Mouse (Mus musculus) heart, postnatal 4 days (tissue): ENCODE measurements around the gene Cnr2. TPM values are rescaled to one million over a fixed set of nuclear protein-coding genes. Genes with fewer than 3 reads are reported as not detected.

Experiments
- DNase-seq: peaks from one replicate; pipeline ENCODE4 v3.0.0; 2021
- total RNA-seq, 2 experiments: library from RNA; stranded (reverse); gene quantifications; 2 replicates each; pipeline ENCODE4 v1.2.3; 2021

Gene Cnr2
- total RNA-seq, 2 experiments from 2014 or later: 0.68 to 0.74 TPM

DNA sequence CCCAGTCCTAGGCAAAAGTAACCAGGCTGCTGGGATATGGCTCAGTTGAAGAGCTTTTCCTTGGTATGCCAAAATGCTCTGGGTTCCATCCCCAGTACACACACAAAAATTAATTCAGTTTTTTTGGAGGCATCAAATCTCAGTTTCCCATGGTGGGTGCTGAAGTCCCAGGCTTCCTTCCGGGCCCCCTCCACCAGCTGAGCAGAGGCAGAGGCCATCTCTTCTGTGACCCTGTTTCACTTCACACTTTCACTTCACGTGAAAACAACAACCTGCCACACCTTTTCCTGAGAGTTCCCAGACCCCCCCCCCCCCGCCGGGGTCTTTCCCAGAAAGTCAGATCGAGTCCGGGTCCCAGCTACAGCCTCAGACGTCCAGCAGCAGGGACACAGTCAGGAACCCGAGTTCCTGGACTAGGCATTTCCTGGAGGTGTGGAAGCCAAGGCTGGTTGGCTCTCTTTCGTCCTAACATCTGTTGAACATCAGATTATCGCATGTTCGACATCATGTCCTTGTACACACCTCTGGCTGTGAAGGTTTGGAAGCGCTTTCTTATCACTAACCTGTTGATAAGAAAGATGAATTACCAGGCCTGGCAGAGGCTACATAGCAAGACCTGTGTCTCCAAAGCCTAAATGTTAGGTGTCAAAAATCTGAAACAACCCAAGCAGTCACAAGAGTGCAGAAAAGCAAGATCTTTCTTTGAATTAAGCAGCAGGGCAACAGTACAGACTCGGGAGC lies 14.3 kb downstream of the Cnr2 start:
- DNase-seq: no peak

DNA sequence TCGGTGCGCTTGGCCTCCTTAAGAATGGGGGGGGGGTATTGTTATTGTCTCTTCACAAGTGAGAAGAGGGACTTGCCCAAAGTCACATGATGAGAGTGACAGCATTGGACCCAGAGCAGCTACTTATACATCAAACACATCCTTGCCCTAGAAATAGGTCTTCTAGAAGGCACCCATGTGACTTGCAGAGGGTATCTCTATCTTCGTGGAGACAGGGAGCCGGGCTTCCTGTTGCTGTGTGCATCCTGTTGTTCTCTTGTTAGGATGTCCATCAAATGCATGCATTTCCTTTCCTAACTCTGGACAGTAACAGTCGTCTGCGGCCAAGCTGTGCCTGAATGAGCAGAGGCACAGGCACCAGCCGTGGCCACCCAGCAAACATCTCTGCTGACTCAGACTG lies 16.3 kb downstream of the Cnr2 start:
- no peak for DNase-seq

DNA sequence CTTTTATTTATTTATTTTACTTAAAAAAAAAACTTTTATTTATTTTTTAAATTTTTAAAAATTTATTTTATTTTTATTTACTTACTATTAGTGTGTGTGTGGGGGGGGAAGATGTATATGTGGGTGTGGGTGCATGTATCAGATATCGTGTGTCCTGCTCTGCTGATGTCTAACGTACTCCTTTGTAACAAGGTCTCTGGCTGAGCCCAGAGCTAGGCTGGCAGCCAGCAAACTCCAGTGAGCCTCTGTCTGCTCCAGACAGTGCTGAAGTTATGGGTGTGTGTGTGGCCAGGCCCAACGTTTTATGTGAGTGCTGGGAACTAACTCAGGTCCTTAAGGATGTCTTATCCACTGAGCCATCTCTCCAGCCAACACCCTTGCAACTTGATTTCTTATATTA lies 17.0 kb downstream of the Cnr2 start:
- no peak for DNase-seq

DNA sequence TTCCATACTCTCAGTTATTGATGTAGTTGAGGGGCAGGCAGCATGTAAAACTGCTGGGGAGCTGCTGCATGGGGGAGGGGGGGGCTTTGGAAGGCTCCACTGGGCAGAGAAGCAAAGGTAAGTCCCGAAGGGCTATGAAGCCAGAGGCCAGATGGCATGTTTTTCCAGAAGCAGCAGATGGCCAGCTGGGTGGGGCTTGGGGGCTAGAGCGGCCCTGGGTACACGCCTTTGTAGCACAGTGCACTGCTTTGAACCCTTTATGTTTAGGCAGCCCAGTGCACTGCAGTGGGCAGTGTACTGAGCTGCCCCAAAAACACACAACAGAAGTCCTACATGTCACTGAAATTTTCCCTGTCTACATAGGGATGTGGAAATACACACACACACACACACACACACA lies 17.6 kb downstream of the Cnr2 start:
- no peak for DNase-seq

DNA sequence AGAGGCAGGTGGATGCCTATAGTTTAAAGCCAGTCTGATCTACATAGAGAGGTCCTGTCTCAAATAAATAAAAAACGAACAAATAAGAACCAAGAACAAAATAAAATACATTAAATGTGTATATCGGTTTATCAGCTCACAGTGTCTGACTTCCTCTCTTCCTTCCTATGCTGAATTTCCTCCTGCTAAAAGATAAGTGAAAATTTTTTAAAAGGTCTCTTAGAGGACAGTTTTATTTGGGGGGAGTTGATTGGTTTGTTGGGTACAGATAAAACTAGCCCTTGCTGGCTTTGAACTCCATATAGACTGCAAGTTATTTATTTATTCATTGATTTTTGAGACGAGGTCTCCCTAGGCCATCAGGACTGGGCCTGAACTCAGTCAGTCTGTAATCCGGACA lies 18.2 kb downstream of the Cnr2 start:
- DNase-seq: no peak

DNA sequence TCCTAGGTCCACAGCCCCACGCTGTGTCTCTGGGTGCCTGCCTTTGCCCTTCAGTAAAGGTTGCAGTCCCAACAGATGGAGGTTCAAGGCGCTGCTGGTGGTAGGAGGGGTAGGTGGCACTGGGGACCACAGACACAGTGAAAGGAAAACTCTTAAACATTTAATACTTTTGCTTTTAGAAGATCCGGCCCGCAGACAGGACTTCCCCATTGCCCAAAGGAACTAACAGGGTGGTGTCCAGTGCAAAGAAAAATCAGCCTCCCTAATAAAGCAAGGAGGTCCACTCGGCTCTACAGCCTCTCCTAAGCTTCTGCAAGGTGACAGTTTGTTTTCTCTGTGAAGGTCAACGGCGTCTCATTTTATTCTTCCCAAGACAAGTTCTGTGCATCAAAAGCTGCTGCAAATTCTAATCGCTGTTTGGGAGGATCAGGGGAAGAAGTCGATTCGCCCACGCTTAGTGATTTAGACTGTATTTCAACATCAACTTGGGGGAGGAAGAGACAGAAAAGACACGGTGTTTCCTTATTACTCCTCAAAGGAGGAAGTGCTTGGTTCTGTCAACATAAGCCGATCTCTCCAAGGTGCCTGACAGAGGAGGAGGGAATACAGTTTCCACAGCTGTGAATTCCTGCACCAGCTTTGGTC lies 23.6 kb downstream of the Cnr2 start:
- no peak for DNase-seq

DNA sequence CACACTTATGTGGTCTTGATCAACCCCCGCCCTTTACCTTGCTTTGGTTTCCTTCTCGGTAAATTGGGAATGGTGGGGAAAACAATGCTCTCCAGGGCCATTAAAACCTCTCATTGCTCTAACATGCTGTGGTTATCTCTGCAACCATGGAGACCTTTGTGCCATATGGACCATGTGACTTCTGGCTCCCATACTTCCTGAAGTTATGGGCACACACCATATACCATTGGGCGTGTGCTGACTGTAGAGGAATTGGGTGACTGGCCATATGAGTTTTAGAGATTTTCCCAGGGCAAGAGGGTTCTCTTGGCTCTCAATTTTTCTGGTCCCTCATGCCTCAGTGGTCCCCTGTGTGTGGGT lies 24.1 kb downstream of the Cnr2 start:
- no peak for DNase-seq

DNA sequence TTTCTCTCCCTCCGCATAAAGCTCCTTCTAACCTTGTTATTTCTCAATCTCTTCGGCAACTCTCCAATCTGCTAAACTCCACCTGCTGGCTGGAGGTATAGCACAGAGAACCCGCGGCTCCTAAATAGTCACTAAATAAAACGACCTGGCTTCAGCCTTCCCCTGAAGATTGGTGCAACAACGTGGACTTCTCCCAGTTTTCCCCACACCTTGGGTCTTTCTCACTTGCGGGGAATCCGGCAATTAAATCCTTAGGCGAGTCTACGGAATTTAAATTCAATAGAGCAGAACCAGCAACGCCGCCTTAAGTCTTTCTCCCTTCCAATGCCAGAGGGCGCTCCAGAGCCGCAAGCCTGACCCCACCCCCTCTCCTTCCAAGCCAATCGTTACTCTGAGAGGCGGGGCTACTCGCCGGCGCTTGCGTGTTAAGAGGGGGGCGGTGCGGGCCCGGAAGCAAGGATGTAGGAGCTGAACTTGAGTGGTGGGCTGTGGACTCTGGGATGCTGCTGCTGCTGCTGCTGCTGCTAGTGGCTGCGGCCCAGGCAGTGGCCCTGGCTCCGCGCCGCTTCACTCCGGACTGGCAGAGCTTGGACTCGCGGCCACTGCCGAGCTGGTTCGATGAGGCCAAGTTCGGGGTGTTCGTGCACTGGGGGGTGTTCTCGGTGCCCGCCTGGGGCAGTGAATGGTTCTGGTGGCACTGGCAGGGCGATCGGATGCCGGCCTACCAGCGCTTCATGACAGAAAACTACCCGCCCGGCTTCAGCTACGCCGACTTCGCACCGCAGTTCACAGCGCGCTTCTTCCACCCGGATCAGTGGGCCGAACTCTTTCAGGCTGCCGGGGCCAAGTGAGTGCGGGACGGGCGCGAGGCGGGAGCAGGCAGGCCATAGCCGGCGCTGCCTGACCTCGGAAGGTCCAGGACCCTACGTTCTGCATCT lies 25.4 kb downstream of the Cnr2 start, which contains the start of gene Fuca1:
TSS of gene Fuca1 (plus strand) at position 432 of the 938 bp plus-strand sequence.
- DNase-seq: peak; percentile 98

DNA sequence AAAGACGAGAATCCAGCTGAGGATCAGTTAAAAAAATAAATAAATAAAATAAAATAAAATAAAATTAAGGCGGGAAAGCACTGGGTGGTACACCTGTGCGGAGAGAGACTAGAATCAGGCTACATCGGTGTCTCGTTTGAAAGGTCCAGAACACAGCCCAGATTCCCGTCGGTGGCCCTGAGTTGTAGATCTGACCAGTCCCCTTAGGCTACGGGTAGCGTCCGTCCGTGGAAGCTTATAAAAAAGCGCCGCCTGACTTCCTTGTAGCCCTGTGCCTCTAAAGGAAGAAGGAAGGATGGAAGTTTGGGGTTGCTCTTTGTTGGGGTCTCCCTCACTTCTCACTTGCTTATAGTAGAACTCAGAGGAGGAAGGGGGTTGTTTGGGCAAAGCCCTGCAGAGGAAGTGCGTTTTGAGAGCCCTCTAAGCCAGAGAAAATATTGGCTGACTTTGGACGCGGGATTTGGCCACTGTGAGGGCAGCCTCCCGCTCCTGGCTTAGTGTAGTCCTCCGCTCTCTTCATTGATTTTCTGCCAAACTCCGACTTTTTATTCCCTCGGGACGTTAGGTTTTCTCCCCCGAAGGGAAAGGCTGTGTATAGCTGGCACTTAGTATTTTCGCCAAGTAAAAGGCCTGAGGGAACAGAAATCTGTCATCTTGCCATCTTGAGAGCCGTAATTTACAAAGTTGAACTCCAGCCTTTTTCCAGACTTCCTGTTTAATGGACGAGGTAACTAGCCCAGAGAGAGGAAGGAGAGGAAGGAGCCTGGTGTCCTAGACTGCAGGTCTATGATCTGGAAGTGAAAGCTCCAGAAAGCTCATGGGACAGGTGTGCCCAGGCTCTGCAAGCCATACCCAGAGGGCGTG lies 26.3 kb downstream of the Cnr2 start:
- DNase-seq: peak; percentile 45

DNA sequence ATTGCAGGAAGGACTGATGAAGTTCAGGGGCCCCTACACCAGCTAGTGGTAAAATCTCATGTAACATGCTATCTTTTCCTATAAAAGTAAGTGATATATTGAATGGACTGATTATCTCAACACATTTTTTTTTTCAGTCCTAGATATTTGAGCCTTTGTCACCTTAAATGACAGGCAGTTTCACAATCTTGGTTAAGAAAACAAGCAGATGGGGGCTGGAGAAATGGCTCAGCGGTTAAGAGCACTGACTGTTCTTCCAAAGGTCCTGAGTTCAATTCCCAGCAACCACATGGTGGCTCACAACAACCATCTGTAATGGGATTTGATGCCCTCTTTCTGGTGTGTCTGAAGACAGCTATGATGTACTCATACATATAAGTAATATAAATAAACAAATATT lies 27.0 kb downstream of the Cnr2 start:
- no peak for DNase-seq

DNA sequence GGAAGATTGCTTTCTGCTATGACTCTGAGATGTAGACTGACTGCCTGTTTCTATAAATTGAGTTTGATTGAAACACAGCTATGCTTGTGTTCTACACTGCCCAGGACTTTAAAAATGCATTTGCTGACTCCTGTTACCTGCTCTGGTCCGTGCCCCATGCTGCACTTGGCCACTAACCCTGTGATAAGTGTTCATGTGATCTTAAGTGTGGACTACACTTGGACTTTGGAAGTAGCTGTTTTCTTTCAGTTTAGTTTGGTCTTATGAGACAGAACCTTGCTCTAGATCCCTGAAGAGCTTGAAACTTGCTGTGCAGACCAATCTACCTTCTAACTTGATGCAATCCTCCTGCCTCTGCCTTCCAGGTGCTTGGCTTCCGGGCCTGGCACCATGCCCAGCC lies 29.2 kb downstream of the Cnr2 start:
- DNase-seq: no peak

DNA sequence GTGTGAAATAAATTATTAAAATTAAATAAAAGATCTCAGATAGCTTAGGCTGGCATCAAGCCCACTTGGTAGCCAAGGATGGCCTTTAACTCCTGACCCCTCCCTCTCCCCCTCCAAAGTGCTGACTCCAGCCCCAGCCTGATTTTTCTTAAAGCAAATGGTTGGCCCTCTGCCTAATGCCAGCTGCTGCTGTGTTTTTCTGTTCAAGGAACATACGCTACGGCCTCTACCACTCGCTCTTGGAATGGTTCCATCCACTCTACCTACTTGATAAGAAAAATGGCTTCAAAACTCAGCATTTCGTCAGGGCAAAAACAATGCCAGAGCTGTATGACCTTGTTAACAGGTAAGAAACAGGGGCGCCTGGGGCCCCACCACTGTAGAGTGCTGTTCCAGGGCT lies 30.1 kb downstream of the Cnr2 start:
- DNase-seq: no peak

DNA sequence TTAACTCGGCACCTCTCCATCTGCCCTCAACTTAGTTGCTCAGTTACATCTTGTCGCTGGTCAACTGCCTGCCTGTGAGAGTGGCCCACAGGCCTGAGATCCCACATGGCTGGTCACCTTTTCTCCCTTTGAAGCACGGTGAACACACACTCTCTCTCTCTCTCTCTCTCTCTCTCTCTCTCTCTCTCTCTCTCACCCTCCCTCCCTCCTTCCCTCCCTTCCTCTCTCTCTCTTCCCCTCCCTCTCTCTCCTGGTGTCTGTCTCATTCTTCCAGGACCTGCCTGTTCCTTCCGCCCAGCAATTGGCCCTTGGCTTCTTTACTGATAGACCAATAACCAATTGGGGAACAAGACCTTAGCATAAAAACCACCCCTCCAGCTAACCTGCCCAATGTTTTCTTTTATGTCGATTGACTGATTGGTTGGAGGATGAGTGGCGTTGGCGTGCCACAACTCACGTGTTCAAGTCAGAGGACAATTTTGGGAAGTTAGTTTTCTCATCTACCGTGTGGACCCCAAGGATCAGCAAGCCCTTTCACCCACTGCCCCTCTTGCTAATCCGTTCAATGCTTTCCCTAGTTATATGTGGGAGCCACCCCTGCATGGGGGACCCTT lies 31.1 kb downstream of the Cnr2 start:
- no peak for DNase-seq

DNA sequence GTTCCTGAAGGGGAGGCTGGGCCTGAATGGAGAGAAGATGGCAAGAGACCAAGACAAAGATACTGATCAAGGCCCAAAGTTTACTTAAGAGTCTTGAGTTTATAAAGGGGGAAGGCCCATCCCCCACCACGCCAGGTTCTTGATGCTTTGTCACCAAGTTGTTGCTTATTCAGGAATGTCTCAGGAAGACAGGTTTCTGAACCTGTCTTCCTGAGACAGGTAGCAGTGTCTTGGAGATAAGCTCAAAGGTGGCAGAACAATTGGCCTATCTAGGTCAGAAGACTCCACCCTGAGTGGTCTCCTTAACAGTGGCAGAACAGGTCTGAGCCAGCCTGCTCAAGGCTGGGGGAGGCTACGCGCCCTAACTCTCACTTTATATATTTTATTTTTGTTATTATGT lies 31.7 kb downstream of the Cnr2 start:
- no peak for DNase-seq

DNA sequence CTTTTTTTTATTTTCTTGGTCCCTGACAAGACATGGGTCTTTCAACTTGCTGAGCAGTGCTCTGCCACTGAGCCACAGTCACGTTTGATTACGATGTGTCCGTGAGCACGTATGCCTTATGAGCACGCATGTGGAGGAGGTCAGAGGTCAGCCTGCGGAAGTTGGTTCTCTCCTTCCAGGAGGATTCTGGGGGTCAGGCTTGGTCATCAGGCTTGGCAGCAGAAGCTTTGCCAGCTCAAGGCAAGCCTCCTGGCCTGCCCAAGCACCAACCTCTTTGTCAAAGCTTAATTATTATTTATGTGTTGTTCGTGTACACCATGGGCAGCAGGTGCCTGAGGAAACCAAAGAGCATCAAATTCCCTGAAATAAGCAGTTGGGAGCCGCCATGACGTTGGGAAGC lies 33.2 kb downstream of the Cnr2 start:
- no peak for DNase-seq

DNA sequence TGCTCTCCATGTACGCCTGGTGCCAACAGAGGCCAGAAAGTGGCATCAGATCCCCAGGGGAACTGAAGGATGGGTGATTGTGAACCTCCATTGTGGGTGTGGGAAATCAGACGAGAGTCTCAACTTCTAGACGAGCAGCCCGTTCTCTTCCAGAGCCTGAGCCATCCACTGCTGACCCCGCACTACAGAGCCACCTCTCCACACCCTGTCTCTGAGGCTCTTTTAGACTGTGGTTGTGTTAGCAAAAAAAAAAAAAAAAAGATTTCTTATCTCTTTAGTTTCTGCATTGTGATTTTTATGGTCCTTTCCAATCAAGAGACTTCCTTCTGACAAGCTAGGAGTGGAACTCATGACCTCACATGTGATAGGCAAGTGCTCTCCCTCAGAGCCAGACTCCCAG lies 34.2 kb downstream of the Cnr2 start:
- no peak for DNase-seq

DNA sequence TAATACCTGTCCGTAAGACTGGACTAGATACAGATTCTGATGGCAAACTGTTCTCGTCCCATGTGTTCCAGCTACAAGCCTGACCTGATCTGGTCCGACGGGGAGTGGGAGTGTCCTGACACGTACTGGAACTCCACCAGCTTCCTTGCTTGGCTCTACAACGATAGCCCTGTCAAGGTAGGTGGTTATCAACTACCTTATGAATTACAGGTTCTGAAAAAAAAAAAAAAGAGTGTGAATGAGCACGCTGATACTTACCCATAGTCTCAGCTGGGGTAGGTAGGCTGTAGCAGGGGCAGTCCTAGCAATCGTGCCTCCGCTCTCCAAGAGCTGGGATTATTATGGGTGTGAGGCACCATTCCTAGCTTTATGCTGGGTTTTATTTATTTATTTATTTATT lies 34.6 kb downstream of the Cnr2 start:
- no peak for DNase-seq

DNA sequence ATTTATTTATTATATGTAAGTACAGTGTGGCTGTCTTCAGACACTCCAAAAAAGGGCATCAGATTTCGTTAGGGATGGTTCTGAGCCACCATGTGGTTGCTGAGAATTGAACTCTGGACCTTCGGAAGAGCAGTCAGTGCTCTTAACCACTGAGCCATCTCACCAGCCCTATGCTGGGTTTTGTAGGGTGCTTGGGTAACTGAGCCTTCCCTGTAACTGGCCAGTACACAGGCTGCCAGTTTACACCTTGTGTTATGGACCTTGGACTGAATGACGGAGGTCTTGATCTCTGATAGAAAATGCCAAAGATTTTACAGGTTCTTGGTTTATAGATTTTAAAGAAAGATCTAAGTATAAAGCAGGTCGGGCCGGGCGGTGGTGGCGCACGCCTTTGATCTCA lies 35.0 kb downstream of the Cnr2 start:
- DNase-seq: no peak

DNA sequence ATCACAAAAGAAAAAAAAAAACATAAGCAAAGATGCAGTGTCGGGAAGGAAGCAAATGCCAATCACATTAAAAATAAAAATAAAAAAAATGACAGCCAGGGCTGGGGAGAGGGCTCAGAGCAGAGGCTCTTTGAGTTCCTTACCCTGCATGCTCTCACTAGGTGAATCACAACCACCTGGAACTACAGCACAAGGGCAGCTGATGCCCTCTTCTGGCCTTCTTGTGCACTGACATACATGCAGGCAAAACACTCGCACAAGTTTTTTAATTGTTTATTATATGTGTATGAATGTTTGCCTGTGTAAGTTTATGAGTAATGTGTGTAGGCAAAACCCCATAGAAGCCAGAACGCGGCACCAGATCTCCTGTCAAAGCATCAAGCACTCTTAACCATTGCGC lies 36.6 kb downstream of the Cnr2 start:
- no peak for DNase-seq

DNA sequence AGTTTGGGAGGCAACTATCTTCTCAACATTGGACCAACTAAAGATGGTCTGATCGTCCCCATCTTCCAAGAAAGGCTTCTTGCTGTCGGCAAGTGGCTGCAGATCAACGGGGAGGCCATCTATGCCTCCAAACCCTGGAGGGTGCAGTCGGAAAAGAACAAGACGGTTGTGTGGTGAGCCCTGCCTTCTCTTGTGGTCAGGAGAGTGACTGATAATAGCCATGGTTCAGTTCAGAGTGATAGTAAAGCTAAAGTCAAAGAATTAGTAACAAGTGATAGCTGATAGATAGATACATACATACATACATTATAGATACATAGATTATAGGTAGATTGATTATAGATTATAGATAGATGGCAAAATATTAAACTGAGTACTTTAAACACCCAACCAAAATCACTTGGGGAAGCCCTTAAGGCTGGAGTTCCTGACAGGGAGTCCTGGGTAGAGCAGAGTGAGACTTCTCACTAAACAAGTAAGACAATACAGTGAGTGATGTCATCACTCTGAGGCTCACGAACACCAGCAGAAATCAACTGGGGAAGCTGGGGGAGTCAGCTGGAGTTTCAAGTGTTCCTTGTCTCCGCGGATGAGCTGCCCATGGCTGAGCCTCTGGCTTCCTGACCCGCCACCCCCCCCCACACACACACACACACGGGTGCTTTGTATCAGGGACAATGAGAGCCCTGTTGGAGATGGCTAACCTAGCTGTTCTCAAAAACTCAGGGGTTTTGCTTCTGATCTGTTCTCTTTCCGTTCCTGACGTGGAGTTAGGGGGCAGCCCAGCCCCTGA lies 39.7 kb downstream of the Cnr2 start:
- no peak for DNase-seq

DNA sequence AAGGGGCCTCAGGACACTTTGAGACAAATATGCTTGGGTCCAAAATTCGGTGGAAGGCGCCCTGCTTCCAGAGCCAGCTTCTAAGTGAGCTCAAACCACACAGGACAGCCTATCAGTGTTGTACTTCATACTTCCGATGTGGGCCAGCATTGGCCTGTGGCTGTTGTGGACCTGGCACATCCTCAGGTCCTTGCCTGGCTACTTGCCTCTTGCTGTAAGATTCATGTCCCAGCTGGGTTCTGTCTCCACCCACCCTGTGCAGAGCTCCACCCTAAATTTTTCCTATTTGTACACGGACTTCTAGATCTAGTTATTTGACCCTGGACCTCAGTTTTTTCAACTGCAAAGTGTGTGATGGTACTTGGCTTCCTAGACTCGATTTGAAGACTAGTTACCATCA lies 40.3 kb downstream of the Cnr2 start:
- peak; percentile 56 for DNase-seq
